Mouse (Mus musculus): ENCODE measurements at regions not wholly inside any gene's neighbourhood (a gene's known extent, or its start where the extent isn't known, plus 50 kb on each side); places are given as distances from the start of the nearest gene placed in this dataset.

GRCm38 (mm10) chr14:109266521-109266920 lies 352.6 kb upstream of the Slitrk1 start:
- no peak for DNase-seq (ENCODE audit: low spot score in 2 of 2)

DNA sequence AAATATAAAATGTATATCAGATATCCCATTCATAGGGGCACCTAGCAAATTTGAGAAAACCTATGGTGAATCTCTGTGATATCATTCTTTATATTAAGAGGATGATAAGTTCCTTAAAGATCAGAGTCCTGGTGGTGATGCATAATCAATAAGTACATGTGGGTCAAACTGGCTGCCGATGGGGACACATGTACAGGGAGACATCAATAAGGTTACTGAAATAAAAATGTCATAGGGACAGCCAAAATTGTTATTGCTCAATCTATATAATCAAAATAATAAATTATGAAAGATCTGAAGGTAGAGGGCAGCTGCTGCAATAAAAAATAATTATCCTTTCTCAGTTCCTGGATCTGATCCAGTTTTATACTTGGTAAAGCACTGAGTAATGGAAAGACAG lies 348.0 kb upstream of the Slitrk1 start:
- DNase-seq (ENCODE audit: low spot score in 2 of 2): no peak

DNA sequence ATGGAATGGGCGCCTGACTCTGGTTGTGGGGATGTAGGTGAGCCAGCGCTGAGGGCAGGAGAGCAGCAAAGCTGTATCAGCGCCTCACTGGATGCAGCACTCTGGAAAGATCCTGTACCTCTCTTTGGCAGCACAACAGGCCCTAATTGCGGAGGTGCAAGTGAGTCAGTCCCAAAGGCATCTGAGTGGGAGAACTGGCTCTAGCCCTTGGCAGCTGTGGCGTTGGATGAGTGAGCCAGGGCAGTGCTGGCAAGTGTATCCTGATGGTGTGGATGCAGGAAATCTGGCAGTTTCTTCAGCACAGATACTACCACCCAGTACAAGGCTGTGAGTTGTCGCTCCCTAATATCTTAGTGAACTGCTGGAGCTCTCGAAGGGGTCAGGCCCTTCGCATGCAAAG lies 300.9 kb upstream of the Slitrk1 start:
- peak; percentile 25 to 48 for DNase-seq (ENCODE audit: low spot score in 2 of 2)

- DNase-seq (ENCODE audit: low spot score in 2 of 2): peak in 1 of 2 experiments; percentile 39
These were observed 266.1 kb upstream of the Slitrk1 start for GRCm38 (mm10) chr14:109180029-109180585.

DNA sequence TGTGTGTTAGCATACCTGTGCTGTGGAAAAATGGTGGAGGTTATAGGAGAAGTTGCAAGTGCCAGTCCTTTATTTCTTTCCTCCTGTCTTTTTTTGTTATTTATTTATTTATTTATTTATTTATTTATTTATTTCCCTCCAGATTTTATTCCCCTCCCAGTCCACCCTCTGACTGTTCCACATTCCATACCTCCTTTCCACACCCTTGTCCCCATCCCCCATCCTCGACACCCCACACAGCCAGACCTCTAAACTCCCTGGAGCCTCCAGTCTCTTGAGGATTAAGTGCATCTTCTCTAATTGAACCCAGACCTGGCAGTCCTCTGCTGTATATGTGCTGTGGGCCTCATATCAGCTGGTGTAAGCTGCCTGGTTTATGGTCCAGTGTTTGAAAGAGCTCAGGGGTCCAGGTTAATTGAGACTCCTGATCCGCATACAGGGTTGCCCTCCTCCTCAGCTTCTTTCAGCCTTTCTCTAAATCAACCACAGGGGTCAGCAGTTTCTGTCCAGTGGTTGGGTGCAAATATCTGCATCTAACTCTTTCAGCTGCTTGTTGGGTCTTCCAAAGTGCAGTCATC lies 262.7 kb upstream of the Slitrk1 start:
- no peak for DNase-seq (ENCODE audit: low spot score in 2 of 2)

- no peak for DNase-seq (ENCODE audit: low spot score in 2 of 2)
These were observed 261.9 kb upstream of the Slitrk1 start for GRCm38 (mm10) chr14:109175819-109176218.

Measured in layer of hippocampus, adult 18-20 months (tissue).